Mouse (Mus musculus): ENCODE results near the gene Prdm1. TPM values are rescaled to one million over a fixed set of nuclear protein-coding genes. Genes with fewer than 3 reads are reported as not detected.

The Prdm1 gene
- total RNA-seq (2021) = 1 to 10 TPM; 2.3 to 6.2 TPM

DNA sequence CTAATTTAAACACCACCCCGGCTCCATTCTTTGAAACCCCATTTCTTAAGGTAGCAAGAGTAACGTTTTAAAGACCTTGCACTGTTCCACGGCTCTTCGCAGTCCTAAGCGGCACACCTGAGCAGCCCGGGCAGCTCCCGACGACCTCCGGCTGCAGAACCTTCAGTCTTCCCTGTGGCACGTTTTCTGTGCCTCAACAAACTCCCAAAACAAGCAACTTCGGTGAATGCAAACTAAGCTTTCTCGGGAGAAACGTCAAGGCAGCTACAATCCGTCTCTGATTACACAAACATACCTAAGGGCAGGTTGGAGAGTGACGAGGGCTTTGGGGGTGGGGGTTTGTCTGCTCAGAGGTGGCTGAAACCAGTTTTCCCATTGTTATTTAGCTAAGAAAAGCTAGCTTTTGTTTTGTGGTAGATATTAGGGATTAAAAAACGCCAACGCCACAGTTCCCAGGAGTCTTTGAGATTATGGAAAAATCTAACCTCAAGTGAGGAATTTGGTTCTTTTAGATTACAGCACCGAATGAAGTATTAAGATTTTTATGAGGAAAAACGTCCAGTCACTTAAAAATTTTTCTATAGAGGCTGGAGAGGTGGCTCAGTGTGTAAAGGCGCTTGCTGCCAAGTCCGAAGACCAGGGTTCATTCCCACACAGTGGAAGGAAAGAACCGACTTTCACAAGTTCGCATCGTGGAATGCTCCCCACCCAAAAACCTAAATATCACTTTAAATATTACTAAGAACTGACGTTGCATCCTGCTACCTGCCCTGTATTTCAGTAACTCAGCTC is at the start of gene Prdm1:
TSS of gene Prdm1 (minus strand) at position 211 of the 792 bp plus-strand sequence.
- intact Hi-C loops (cut with DNase I) = loop anchor here (2.0 to 5.0 kb wide), 2 partner anchors 70 to 474 kb away; no protein-coding TSS in a partner anchor
- DNase-seq = peak in 1 of 2 experiments; percentile 22

DNA sequence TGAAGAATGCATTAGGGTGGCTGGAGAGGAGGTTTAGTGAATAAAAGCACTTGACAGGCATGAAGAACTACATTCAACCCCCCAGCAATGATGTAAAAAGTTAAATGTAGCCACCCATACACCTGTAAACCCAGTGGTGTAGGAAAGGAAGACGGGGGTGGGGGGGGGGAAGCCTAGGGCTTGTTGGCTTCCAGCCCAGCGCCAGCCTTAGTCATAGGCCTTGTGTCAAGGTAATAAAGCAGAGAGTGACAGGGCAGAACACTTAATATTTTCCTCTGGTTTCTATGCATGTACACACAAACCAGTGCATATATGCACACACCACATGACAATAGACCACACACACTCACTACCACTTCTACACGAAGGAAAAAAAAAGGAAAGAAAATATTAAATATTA is 37.7 kb upstream of the Prdm1 start:
- no peak for DNase-seq
- intact Hi-C loops (cut with DNase I) = no loop called here

DNA sequence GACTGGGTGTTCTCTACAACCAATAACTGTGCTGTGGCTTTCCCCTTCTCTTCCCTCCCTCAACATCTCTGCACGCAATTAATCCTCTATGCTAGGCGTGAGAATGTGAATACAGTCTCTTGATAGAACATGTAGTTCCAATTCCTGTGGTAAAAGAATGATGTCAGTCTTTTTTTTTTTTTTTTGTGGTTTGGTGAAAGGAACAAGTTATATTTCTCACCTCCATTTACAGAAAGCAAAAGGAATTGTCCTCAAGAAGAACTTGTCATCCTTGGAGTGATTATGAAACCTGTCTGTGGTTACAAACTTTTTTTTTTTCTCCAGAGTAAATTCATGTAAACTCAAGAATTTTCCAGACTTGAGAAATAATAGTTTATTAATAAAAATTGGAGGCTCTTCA is 36.8 kb upstream of the Prdm1 start:
- intact Hi-C loops (cut with DNase I) = no loop called here
- DNase-seq = no peak

DNA sequence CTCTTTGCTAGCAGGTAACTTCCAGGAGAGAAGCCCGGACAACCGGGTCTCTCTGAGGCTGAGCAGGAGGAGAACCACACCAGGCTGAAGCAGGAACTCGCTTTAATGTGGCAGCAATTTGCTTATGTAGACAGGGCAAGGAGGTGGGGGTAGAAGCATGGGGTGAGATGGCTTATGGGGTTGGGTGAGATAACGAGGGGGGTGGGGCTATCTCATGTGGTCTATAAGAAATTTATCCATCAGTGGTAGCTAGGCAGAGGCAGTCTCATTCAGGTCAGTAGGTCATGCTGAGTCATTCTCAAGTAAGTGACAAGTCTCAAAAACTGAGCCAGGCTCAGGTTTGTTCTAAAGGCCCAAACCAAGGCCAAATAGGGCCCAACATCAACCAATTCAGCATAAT is 28.5 kb upstream of the Prdm1 start:
- intact Hi-C loops (cut with DNase I) = no loop called here
- no peak for DNase-seq

DNA sequence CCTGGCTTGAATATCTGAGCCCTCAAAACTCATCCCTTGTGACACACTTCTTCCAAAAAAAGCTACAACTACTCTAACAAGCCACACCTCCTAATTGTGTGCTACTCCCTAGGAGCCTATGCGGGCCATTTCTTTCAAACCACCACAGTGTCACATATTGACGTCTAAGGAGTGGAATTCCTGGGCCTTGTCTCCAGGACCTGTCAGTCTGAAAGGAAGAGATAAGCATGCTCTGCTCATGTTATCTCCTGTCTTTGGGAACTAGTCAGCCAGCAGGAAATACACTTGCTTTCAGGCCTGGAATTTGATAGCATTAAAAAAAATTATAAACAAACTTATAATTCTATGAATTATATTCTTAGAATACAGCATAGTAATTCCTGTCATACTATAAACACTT is 27.0 kb upstream of the Prdm1 start:
- no peak for DNase-seq
- intact Hi-C loops (cut with DNase I) = no loop called here

DNA sequence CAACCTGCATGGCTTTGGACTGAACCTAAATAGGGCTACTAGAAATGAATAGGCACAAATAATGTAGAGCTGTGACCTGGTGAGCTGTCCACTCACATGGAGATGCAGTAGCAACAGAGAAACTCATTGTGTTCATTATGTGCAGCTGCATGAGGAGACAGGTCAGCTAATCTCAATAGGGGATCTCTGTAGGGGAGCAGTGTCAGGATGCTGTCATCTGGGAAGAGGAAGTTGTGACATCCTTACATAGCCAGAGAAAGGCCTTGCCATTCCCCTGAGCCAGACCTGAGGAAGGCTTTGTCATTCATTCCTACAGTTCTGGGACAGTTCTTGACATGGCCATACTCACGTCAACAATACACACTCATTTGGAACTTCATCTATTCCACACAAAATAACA is 25.3 kb upstream of the Prdm1 start:
- intact Hi-C loops (cut with DNase I) = no loop called here
- no peak for DNase-seq

DNA sequence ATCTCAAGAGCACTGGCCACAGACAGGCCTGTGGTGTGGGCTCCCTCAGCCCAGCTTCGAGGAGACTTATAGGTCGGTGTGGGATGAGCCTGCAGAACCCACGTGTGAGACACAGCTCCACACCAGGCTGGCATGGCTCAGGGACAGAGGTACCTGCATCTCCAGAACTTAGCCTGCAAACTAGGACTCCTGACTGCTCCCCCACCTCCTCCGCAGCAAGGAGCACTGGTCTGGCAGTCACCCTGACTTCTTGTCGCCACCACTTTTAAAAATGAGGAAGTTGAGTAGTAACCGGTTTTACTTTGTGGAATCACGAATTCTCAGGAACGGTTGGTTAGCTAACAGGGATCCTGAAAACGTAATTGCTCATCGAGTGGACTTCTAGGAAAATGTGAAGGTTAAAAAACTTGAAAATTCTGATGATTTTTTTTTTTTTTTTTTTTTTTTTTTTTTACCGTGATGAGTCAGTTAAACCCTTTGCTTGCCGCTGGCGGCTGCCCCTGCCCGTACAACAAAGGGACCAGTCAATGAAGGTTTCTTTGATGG is 10.8 kb upstream of the Prdm1 start:
- intact Hi-C loops (cut with DNase I) = no loop called here
- DNase-seq = no peak

DNA sequence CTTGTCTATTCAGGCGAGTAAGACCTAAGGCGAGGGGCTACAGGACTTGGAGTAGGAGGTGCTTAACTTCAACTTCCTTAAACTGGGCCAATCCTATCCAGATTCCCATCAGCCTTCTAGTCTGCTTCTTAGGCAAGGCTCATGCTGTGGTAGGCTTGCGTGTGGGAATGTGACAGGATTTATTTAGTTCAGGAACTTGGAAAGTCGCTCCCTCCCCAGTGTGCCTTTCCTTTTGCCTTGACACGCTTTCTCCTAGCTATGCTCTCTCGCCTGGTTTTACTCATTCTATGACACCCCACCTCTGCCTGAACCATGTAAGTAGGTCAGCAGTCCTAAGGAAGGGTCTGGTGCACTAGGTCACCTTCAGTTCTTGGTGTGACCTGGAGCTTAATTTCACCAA is 9.8 kb upstream of the Prdm1 start:
- no peak for DNase-seq
- intact Hi-C loops (cut with DNase I) = no loop called here

DNA sequence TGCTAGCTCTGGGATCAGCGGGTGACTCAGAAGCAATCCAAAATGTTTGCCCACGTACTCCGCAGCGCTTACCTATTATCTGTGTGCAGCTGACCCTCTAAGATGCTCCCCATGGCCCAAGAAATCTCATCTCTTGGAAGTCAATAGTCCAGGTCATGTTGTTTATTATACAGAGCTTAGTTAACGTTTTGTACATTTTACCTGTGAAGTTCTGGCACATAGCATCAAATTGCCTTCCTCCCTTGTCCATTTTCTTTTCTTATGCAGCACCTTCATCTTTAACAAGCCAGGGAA is 1.7 kb upstream of the Prdm1 start:
- intact Hi-C loops (cut with DNase I) = no loop called here
- no peak for DNase-seq

DNA sequence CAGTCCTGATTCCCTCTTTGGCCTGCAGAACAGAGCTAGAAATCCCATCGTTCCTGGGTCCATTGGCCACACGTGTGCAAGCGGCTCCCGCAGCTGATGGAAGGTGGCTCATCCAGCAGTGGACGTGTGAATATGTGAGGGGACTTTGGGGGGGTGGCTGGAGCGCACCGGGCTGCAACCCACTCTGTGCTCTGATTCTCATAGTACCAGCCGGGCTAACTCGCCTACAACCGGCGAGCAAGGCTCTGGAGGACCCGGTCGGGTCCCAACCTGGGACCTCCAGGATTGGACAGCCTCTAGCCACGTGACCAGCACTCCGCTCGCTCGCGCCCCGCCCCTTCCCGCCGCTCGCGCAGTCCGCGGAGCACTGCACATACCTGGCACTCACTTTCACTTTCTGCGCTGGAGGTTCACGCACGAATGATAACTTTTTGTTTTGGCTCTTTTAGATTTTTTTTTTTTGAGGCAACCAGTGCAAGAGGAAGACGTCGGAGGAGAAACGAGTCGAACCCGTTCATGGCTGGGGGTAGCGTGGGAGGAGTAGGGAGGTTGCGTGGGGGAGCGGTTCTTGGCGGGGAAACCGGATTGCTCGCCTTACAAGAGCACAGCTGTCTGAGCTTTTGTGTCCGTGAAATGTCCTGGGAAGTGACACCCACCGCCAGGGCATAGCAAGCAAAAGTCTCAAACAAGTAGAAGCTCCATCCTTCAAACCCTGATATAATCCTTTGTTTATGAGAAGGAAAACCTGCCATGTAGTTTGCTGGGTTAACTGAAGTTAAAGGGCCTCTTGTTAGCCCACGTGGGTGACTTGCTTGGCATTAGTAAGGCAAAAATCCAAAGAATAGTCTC is 1.1 kb upstream of the Prdm1 start:
- DNase-seq = peak; percentile 82 to 88
- intact Hi-C loops (cut with DNase I) = loop anchor here (2.0 to 5.0 kb wide), 2 partner anchors 71 to 473 kb away; no protein-coding TSS in a partner anchor

DNA sequence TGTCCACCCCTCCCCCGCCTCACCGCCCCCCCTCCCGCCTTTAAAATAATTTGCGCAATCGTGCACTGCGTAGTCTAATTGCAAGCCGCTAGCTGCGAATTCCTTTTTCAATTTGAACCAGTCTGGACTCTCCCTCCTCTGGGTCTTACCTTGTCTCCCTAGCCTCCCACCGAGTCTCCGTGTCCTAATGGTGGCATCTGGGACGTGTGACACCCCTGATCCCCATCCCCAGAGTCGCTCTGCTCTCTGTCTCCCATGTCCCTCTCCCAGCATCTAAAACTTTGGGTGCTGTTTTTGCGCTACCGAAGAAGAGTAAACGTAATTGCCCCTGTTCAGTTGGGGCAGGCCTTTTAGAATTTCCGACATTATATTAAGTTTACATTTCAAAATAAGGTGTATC is 650 bp downstream of the Prdm1 start:
- intact Hi-C loops (cut with DNase I) = loop anchor here (2.0 to 5.0 kb wide), 2 partner anchors 69 to 475 kb away; no protein-coding TSS in a partner anchor
- peak; percentile 17 to 19 for DNase-seq

DNA sequence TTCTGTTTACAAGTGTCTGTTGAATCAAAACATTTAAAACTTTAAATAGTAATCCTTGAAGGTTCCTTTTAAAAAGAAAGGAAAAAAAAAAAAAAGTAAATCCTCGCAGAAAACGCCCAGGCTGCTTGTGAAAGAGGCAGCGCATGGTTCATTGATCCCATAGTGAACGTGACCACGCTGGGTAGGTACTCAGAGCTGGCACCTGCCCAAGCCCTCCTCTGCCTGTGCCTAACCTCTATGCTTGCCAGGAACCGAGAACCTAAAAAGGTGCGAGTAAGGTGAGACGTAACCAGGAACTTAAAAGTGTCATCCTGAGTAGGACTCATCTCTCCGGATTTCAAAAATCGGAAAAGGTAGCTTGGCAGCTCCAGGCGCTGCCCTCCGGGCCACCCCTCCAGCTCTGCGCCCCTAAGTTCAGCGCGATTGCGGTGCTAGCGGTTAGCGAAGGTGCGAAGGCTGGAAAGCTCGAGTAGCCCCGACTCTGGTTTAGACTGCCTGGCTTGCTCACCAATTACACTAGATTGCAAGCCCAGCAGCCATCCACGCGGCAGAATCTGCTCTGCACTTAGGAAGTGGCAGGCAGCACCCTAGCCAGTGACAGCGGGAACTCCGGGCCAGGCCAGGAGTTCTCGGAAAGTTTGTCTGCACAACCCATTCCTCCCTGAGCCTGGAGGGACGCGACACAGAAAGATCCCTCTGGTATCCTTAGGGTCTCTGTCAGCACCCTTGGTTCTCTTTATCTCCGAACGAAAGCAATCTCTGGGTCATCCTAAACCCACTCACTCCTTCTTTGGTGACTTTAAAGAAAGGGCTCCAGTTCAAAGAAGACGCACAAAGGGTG is 1.3 kb downstream of the Prdm1 start:
- peak; percentile 40 to 42 for DNase-seq
- intact Hi-C loops (cut with DNase I) = loop anchor here (5.0 kb wide), 1 partner anchor 475 kb away; no protein-coding TSS in a partner anchor

DNA sequence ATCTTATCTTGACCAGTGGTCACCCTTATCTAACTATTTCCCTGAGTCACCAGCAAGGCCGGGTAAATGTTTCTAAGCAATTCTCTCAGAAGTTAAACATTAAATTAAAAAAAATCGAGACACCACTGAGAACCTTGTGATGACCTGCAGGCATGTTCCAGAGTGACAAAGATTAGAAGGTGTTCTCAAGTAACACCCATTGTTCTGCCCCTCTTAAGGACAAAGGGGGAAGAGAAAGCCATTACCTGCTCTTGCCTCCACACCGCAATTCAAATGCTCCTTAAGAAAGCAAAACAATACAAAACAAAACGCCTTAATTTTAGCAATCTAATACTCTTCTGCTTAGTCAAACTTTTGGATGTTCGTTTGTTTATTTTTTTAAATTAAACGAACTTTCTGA is 8.1 kb downstream of the Prdm1 start:
- intact Hi-C loops (cut with DNase I) = no loop called here
- DNase-seq = no peak

DNA sequence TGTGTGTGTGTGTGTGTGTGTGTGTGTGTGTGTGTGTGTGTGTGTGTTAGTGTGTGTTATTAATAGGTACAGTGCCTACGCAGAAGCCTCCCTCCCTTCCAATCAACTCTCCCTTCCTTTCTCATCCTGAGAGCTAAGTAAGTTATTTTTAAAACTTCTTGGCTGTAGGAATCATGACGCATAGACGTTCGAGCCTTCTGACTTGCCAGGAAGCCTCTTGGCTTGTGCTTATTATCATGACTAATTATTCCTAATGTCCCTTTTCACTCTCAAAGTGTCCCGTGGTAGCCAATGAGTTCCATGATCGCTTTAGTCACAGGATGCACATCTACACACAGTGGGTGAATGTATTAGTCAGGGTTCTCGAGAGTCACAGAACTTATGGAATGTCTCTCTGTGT is 9.7 kb downstream of the Prdm1 start:
- peak; percentile 32 to 45 for DNase-seq
- intact Hi-C loops (cut with DNase I) = no loop called here

DNA sequence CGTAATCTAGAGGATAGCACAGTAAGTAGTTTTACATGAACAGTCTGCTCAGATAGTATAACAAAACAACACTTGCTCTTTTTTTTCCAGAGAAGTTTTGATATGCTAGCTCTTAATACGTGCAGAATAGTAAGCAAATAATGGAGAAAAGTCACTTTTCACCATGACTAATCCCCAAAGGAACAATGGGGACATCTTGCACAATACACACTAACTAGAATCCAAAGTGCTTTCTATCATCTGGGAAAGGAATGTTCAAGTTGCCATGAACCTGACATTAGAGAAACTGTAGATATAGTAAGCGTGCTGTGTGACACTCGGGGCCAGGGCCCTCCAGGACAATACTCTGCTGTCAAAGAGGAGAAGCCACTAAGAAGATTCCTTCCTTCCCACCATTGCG is 15.2 kb downstream of the Prdm1 start:
- DNase-seq = no peak
- intact Hi-C loops (cut with DNase I) = no loop called here

DNA sequence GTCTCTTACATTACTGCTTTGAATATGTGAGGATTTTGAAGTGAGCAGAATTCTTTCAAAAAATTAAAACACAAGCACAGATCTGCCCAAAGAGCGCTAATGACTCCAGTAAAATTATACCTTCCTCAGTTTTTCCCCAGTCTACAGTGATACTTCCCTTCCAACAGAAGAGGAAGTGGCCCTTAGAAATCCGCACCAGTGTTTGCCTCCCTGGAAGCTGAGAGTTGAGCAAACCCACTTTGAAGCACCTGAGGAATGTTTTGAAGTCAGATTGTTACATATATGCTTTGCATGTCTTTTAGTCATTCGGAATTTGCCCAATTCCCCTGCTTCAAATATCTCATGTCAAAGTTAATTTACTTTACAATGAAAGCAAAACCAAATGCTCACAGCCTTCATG is 17.3 kb downstream of the Prdm1 start:
- intact Hi-C loops (cut with DNase I) = no loop called here
- no peak for DNase-seq

DNA sequence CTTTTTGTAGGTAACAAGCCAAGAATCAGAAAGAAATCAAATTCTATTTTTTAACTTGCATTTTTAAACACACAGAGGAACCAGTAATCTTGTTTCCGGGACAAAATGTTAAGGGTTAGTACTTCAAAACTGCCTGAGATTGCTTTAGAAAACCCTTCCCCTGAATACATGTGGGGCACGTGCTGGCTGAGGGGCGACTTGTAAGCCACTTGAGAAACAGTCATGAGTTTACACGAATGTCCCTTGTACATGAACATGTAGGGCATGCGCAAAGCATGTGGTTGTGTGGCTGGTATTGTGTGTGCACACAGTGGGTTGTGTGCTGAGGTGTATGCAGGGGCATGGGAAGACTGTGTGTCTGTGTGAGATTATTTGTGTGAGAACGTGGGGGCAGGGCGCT is 19.7 kb downstream of the Prdm1 start:
- DNase-seq = no peak
- intact Hi-C loops (cut with DNase I) = no loop called here

DNA sequence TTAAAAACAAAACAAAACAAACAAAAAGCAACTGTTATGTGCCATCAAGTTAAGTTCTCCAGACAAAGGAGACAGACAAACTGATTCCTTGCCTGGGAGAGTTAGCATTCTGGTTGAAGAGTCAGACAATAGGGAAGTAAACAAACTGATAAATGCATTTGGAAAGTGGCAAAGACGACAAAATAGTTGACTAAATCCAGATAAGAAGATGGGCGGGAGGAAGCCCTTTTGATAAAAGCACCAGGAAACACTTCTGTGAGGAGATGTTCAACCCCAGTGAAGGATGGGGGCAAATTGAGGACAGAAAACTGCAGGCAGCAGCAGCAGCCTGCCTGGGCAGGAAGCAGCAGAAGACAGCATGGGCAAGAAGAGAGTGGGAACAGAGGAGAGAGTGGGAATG is 20.3 kb downstream of the Prdm1 start:
- intact Hi-C loops (cut with DNase I) = no loop called here
- no peak for DNase-seq

DNA sequence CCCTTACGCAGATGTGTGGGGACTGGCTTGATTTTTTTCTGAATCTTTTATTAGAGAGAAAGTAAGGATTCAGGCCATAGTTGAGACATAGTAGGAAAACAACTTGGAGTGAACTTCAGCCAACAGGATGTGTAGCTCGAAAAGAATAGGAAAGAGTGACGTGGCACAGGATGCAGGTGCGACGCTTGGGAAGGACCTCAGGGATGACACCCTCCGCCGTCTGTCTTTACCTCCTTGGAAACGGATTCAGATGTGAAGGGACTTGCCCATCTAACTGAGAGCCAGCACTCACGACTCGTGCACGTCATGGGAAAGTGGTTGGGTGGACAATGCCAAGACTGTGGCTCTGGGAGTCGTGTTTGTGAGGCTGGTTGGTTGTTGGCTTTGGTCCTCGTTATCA is 25.4 kb downstream of the Prdm1 start:
- peak; percentile 48 to 56 for DNase-seq
- intact Hi-C loops (cut with DNase I) = loop anchor here (1.0 kb wide), 1 partner anchor 44 kb away; no protein-coding TSS in a partner anchor

DNA sequence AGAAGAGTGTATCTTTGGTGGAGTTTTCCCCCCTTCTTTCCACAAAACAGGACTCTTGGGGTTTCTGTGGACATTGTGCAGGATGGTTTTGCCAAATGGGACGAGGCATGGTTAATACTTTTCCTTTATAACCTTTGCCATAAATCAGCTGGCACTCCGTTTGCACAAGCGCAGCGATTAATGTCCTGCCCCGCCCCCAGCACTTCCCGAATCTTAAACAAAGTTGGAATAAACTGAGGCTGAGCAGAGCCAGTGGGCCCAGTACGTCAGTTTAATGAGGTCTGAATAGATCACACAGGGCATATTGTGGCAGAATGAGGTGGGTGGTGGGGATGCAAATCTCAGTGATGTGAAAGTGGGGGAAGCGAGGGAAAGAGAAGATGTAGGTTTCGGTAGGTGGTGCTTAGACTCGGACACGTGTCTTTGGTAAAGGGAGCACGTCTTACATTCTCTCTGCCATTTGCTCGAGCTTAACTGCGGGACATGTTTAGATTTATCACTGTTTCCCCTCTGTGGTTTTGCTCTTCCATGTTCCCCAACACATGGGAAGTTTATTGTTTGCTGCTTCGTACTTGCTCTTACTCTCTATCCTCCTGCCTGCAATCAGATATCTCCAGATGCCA is 28.3 kb downstream of the Prdm1 start:
- intact Hi-C loops (cut with DNase I) = no loop called here

More for the DNA sequence above, 28.3 kb downstream of the Prdm1 start:
- no peak for DNase-seq
